Mouse (Mus musculus) kidney, postnatal 10 days (tissue): ENCODE measurements around the gene Pgbd5.
"Not testable (repeated sequence)": the region's sequence is repeated elsewhere in the genome, so short reads cannot be mapped to it uniquely, and the experiment has no call there.

ENCODE experiments used
- DNase-seq: peaks from one replicate; pipeline ENCODE4 v3.0.0; 2021; ENCODE audit warnings: mixed read lengths

The Pgbd5 gene

DNA sequence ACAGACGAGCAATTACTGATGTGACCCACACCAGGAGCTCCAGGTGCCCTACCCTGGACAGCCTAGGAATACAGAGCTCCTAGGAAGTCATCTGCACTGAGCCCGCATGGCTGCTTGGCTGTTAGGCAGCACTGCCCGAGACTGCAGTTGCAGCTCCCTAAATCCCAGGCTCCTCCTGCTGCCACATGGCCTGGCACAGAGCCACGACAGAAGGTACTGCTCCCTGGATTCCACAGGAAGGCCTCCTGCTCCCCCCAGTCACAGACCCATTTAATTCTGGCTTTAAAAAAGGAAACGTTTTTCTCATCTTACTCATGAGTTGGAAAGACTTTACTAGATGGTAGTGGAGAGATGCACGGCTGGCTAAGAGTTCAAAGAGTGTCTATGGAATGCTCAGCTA lies 10.0 kb downstream of the Pgbd5 start:
- DNase-seq = no peak

DNA sequence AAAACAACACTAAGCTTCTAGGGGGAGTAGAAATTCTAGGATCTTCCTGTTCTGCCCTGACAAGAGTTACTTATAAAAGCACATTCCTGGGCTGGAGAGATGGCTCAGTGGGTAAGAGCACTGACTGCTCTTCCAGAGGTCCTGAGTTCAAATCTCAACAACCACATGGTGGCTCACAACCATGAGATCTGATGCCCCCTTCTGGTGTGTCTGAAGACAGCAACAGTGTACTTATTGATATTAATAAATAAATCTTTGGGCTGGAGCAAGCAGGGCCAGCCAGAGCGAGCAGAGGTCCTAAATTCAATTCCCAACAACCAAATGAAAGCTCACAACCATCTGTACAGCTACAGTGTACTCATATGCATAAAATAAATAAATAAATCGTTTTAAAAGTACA lies 10.7 kb downstream of the Pgbd5 start:
- DNase-seq = not testable (repeated sequence)

DNA sequence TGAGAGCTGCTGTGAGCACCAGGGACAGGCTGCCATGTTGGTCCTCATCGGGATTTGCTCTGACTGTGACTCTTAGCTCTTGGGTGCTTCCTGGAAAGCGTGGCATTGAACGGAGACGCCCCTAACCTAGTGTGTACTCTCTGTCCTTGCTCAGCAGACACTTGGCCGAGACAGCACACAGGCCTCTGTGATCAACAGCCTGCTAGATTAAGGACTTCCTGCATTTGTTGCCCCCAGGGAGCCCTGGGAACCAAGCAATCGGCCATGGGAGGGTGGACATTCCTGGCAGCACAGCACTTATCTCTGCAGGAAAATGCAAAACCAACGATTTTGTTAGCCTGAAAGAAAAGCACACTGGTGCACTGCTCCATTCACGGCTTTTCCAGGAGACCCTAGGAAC lies 18.0 kb downstream of the Pgbd5 start:
- DNase-seq = peak; percentile 31

DNA sequence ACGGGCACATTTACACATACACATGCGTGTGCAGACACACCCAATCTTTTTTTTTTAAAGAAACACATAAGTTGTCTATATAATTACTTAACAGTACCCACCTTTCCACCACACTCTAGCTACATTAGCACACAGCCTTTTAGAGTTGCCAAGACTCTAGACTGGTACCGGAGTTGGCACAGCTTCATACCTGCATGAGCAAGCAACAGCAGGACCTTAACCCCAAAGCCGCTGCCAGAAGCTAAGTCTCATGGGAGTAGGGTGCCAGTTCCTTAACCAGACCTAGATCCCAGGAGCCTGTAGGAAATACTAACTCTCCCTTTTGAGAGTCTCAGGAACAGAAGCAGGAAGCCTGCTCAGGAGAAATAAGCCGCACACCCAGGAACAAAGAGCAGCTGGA lies 20.5 kb downstream of the Pgbd5 start:
- DNase-seq = peak; percentile 24

DNA sequence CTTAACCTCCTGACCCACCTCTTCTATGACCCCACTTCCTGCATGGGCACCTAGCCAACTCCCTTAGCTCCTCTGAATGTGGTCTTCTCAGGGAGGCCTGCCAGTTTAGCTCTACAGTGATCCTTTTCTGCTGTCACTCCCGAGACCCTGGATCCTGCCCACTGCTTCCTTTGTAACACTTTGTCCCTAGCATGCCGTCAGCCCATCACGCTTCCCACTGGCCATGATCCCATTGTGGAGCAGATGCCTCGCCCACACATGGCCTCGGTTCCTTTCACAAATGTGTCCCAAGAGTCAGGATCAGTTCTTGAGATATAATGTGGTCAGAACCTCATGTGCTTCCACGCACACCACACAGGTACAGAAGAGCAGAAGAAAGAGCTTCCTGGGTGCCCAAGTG lies 21.3 kb downstream of the Pgbd5 start:
- no peak for DNase-seq

DNA sequence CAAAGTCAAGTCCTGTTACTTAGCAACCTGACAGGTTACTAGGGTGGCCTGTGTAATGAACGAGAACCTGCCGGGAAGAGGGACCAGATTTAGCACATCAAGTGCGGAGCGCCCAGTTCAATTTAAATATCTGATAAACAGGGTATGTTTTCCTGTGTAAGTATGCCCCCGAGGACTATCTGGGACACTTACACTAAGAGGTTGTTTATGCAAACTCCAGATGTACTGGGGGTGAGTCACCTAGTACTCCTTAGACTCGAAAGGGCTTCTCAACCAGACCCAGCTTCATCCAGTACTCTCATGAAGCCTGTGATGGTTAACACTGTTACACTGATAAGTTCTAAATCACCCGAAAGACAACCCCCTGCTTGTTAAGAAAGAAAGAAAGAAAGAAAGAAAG lies 22.8 kb downstream of the Pgbd5 start:
- no peak for DNase-seq

DNA sequence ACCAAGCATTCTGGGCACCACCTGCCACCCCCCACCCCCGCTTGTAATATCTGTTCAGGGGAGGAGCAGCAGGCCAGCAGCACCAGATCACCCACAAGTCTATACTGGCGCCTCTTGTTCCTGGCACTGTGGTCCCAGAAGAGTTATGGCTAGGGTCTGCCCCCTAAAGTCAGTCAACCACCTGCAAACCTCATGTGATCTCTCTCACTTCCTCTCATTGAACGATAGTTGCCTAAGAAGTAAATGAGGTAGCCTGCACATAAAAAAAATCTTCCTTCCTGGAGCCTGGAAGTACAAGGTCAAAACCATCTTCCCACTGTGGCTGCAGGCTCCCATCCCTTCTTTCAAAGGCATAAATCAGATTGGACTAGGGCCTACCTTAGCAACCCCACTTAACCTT lies 23.7 kb downstream of the Pgbd5 start:
- no peak for DNase-seq

DNA sequence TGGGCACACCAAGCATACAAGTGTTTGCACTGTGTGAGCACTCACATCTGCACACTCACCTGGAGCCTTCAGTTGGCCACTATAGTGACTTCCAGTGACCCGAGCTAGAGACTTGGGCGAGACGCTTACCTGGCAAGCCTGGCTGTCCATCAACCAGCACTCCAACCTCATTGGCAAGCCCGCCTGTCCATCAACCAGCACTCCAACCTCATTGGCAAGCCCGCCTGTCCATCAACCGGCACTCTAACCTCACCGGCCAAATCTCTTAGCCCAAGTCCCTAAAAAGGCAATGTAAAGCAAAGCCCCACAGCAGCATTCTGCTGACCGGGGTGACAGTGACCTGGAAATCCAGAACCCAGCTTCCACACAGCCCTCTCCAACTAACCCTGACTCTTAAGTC lies 24.5 kb downstream of the Pgbd5 start:
- peak; percentile 45 for DNase-seq

DNA sequence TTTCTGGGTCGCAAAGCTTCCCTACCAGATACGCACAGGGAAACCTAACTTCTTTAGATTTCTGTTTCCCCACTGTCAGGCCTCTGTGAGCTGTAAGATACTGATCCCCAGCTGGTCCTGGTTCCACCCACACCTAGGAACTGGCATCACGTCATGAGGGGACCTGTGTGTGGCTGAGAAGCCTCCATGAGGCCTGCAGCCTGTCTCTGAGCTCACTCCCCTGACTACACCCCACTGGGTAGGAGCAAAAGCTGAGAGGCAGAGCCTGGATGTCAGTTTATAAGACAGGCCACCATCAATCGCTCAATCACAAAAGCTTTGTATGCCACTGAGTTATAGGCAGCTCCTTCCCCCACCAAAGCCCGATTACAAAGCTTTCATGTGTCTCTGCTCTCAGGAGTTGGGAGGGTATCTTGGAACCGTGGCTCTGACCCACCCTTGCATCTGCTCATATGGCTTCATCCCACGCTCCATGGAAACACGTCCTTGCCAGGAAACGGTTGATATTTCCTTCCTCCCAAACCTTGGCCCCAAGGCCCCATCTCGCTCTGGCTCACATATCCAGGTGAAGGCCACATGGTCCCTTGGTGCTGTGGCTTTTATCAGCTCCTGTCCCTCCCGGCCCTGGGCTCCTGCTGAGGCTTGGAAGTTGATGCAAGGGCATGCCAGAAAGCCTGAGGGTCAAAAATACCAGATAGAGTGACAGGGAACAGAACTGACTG lies 26.1 kb downstream of the Pgbd5 start:
- no peak for DNase-seq

DNA sequence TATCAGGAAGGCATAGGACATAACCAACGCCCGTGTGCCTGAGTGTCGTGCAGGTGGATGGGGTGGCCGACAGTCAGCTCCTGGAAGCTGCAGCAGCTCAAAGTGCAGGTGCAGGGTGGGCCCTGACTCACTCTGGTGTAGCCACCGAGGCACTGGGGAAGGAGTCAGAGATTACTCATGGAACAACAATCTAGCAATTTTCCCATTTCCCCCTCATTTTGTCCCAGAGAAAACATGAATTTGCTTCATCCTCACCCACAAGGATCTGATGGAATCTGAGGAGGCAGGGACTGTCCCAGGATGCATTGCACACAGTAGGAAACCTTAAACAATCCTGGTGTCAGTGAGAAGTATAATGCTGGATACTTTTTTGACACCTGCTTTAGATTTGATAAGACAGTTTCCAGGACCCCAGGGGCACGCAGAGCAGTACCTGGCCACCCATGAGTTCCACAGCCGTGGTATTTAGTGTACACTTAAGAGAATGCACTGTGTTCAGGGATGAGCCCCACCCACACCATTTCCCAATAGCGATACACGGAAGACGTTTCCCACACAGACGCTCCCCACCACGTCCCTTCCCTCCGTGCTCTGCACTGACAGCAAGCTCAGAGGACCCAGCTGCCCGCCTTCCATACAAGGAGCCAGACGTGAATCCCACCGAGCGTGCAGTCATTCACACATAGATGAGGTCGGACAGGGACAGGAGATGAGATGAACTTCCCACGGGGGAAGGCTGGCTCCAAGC lies 26.8 kb downstream of the Pgbd5 start:
- no peak for DNase-seq

DNA sequence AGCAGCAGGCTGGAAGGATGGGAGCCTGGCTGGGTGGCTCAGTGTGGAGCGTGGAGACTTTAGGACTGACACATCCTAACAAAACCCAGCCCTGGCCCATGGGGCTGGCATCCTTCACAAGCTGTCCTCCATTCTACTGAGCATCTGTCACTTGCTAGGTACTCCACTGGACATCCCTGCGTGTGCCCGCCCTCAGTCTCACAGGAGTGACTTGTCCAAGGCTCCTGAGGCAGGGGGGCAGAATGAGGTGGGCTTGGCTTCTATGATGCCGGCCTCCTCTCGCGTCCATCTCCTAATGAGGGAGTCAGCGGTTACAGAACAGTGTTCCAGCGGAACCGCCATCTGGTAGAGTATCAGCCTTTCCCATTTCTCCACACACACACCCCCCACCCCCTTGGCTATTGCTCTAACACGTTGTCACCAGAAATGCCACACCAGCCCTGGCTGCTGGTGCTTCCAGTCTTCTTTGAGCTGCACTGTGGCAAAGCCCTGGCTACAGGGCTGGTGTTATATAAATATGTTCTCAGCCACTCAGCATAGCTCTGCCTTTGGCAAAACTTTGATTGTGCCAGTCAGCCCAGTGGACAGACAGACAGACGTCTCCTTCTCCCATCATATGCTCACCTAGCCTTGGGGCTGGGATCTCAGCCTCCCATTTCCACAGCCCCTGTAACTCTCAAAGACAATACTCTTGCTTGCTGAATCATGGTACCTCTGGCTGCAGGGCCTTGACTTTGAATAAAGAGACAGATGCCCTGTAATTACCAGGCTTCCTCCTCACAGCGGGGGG lies 34.8 kb downstream of the Pgbd5 start:
- no peak for DNase-seq

DNA sequence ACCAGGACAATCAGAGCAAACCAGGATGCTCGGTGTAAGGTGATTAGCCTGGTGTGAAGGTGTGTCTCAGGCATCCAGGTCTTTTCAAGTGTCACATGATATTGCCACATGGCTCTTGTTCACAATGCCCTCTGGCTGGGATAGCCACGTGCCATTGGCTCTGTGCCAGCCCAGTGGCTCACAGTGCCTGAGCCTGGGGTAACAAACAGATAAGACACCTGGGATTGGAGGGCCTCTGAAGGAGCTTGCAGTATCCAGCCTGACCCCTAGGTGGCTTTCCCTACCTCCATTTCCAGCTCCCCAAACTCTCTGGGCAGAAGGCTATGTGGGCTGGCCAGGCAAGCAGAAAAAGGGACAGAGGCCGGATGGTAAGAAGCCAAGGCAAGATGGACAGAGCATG lies 35.6 kb downstream of the Pgbd5 start:
- peak; percentile 52 for DNase-seq

DNA sequence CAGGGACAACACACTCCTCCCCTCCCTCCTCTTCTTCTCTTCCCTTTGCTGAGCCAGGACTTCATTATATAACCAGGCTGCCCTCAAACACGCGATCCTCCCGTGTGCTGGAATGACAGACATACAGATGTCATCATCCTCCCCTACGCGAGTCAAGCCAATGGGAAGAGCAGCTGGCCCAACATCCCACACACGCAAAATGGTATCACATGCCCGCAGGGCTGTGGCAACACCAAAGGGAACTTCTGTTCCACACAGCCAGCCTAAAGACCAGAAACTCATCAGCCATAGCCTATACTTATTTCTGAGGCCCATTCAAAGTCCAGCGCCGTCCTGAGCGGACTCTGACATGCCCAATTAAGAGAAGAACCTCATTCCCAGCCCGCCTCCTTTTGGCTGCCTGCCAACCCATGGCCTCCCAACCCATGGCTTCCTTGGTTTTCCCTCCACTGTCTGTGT lies 40.0 kb downstream of the Pgbd5 start:
- DNase-seq = peak; percentile 67

DNA sequence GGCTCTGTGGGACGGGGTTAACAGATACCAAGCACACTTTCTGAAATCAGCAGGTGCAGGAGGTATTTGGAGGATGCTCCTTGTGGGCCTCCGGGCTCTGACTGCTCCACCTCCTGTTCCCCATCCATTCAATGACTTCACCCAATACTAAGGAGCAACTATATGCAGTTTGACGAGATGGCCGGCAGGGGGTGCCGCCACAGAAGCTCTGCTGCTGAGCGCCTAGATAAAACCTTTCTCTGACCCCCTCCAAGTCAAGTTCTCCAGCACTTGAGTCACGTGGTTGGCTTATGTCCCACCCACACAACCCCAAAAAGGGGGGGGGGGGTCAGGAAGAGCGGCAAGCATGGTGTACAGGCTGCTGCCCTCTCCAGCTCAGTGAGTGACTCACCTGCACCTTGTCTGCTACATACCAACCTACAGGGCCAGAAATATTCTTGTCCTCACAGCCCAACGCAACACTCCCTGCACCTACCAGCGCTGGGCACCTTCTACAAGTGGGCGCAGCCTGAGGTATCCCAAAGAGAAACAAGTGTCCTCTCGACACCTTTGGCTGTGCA lies 40.5 kb downstream of the Pgbd5 start:
- peak; percentile 58 for DNase-seq

DNA sequence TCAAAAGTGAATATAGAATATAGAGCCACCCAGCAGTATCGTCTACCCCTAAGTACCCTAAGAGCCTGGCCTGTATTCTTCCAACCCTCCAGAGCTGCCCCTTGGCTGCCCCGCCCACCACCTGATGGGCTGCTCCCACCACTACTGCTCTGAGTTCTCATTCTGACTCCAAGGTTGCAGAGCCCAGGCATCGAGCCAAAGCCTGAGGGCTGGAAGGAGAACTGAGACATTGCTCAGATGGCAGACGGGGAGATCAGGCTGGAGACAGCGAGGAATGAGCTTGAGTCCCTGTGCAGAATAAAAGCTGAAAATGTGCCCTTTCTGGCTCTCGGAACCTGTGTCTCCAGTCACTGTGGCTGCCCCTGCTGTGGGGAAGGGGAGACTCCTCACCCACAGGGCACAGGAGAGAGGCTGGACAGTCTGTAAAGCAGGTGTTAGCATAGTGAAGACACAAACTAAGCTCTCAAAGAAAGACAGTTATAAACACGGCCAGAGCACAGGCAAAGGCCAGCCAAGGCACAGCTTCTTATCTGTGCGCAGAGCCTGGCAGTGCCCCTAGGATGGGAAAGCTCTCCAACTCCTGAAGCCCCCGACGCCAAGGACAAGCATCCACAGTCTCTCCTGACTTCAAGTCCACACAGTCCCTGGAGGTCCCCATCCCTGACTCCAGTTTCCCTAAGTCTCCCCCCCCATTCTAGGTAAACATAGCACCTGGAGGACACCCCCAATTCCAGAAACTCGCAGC lies 42.0 kb downstream of the Pgbd5 start:
- peak; percentile 37 for DNase-seq

DNA sequence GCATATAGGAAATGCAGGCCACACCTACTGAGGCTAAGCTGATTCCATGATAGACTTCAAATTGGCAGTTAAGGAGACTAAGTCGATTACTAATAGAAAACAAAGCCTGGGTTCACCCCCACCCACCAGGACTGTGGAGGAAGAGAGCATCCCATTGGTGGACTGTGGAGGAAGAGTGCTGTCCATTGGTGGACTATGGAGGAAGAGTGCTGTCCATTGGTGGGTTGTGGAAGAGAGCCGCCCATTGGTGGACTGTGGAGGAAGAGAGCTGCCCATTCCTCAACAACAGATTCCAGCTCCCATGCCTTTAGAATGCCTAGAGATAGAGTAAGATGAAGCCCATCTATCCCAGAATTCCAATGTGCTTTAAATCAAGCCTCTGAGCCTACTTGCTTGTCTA lies 42.9 kb downstream of the Pgbd5 start:
- DNase-seq = no peak

DNA sequence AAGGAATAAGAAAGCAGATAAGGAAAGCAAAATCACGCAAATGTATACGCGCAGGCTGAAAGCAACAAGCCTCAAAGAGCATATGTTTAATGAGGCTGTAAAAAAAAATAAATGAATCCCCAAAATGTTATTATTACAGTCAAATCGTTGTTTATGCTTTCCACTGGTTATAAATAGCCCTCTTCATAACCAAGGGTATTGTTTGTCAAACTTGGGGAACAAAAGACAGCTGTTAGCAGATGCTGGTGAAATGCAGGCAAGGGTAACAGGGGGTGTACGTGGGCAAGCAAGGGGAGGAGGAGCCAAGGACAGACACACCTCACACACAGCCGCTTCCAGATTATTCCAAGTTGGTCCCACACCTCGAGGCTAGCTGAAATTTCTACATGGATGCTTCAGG lies 44.1 kb downstream of the Pgbd5 start:
- no peak for DNase-seq

DNA sequence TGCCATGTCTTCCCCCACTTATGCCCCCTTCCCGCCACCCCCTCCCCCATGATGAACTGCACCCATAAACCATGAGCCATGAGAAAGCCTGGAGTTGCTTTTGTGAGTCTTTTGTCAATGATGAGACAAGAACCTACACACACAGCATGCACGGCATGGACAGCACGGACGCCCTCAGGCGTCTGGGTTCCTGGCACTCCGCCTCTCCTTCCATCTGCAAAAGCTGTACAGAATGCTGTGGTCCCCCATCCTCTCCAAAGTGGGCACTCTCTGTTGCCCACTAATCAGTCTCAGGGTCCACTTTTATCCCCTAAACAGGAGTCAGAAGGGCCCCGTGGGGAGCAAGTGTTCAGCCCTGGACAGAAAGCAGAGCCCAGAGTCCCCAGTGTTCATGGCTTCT lies 44.5 kb downstream of the Pgbd5 start:
- no peak for DNase-seq

DNA sequence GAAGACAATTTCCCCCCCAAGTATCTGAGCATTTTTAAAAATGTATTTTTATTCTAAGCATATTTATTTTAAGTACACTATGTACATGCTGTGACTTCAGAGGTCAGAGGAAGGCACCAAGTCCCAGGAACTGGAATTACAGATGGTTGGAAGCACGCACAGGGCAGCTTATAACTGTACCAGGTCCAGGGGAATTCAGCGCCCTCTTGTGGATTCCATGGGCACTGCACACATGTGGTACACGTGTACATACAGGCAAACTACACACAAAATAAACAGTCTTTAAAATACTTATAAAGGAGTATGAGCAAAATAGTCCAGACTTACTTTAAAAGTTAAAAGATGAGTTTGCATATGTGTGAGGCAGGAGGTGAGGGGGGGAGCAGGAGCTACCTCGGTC lies 45.5 kb downstream of the Pgbd5 start:
- peak; percentile 22 for DNase-seq

DNA sequence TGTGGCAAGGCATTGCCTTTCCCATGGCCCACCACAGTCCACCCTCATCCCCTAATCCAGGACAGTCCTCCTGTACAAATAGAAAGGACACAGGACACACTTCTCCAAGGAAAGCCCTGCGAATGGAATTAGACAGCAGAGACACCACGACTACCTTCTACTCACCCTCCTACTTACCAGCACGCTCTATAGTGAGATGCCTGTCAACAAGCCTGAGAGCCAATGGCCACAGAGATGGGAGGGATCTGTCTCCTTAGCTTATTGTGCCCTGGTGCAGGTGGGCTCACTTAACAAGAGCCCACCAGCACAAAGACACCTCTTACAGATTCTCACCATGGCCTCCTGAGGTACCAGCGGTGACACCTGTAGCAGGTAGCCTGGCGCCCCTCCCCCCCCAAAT lies 46.4 kb downstream of the Pgbd5 start:
- no peak for DNase-seq

DNA sequence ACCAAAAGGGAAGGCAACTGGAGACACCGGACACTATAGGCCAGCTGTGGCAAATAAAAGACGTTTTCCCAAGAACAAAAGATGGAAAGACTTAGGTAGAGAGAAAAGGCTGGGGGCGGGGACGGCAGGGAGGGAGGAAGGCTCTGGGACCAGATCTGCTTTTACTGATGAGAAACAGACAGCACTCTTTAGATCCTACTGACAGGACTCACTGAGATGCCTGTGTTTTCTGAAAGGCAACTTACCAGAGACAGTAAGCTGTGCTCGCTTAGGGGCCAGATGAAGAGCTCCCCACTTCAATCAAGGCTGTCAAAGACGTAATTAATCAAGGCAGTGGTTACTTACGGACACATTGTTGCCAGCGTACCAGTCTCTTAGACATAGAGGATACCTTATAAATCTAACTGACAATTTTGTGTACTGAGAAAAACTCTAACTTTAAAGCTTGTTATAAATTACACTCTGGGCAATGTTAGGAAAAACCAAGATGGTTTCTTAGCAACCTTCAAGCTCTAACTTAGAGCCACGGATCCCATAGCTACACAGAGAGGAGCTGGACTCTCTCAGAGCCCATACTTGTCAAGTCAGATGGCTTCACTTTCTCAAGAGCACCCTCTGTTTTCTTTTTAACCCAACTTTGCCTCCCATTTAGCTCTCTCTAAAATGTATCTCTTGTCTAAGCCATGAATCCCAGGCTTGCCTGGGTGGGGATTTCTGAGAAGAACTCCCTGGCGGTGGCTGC lies 47.0 kb downstream of the Pgbd5 start:
- DNase-seq = no peak

DNA sequence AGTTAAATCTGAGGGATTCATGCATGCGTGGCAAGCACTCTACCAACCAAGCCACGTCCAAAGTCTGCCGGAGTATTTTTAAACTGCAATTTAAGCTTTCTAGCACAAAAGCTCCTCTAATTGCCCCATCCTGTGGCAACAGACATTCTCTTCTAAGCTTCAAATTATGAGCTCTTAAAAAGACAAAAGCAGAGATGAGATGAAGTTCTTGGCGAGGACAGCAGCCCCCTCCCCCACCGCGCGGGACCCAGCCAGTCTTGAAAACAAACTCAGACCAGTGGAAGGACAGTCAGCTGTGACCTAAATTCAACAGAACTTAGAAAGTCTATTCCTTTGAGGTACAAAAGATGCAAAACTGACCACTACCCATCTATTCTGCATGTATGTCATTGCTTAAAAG lies 48.3 kb downstream of the Pgbd5 start:
- DNase-seq = peak; percentile 54
